Mouse (Mus musculus): ENCODE measurements at regions not wholly inside any gene's neighbourhood (a gene's known extent, or its start where the extent isn't known, plus 50 kb on each side); places are given as distances from the start of the nearest gene placed in this dataset.
"Not testable (repeated sequence)": the region's sequence is repeated elsewhere in the genome, so short reads cannot be mapped to it uniquely, and the experiment has no call there.

GRCm38 (mm10) chr13:6837446-6837845, 188.9 kb upstream of the Pfkp start:
- DNase-seq: no peak

- DNase-seq: no peak
Measured at GRCm38 (mm10) chr13:6837075-6837422, 188.5 kb upstream of the Pfkp start.

- peak; percentile 51 for DNase-seq
Measured at GRCm38 (mm10) chr13:6836351-6837074, 187.9 kb upstream of the Pfkp start.

GRCm38 (mm10) chr13:6829882-6830281, 181.3 kb upstream of the Pfkp start:
- no peak for DNase-seq

- no peak for DNase-seq
Measured at GRCm38 (mm10) chr13:6829346-6829745, 180.8 kb upstream of the Pfkp start.

- DNase-seq: not testable (repeated sequence)
Measured at GRCm38 (mm10) chr13:6828601-6829330, 180.2 kb upstream of the Pfkp start.

GRCm38 (mm10) chr13:6802243-6803157, 153.9 kb upstream of the Pfkp start:
- DNase-seq: no peak

- no peak for DNase-seq
Measured at GRCm38 (mm10) chr13:6767936-6768588, 119.5 kb upstream of the Pfkp start.

GRCm38 (mm10) chr13:6757151-6757550, 108.6 kb upstream of the Pfkp start:
- DNase-seq: no peak

GRCm38 (mm10) chr13:6751599-6751998, 103.0 kb upstream of the Pfkp start:
- DNase-seq: no peak

GRCm38 (mm10) chr13:6751149-6751548, 102.6 kb upstream of the Pfkp start:
- no peak for DNase-seq

GRCm38 (mm10) chr13:6741916-6742315, 93.3 kb upstream of the Pfkp start:
- no peak for DNase-seq

GRCm38 (mm10) chr13:6736984-6737566, 88.5 kb upstream of the Pfkp start:
- DNase-seq: no peak

Data from right cerebral cortex, adult 18-20 months (tissue).